Mouse (Mus musculus) liver, embryonic 15.5 days (tissue): ENCODE measurements around the gene Fyn. TPM values are rescaled to one million over a fixed set of nuclear protein-coding genes. Genes with fewer than 3 reads are reported as not detected.

Source experiments
- ATAC-seq: fragments of 200-750 bp; cut with Nextera tagmentation; 2 replicates; pipeline ENCODE4 v1.8.0; 2017; ENCODE audit warnings: moderate number of reproducible peaks, mild to moderate bottlenecking, moderate library complexity; ENCODE audit not compliant: insufficient read depth
- H3K27ac ChIP-seq: fragments of 300-500 bp; sonication (generic); replicated peaks from 2 replicates; pipeline ENCODE4 v1.5.1; 2015; ENCODE audit warnings: mild to moderate bottlenecking, inconsistent platforms
- H3K27me3 ChIP-seq: fragments of 300-500 bp; sonication (generic); 2 replicates; pipeline ENCODE4 v1.6.1; 2015; ENCODE audit warnings: mild to moderate bottlenecking, inconsistent platforms
- H3K36me3 ChIP-seq: fragments of 300-500 bp; sonication (generic); replicated peaks from 2 replicates; pipeline ENCODE4 v1.6.1; 2015; ENCODE audit warnings: moderate library complexity, mild to moderate bottlenecking, inconsistent platforms
- H3K4me1 ChIP-seq: fragments of 300-500 bp; sonication (generic); replicated peaks from 2 replicates; pipeline ENCODE4 v1.6.1; 2015; ENCODE audit warnings: inconsistent platforms
- H3K4me2 ChIP-seq: fragments of 300-500 bp; sonication (generic); 2 replicates; pipeline ENCODE4 v1.6.1; 2015; ENCODE audit warnings: moderate library complexity, mild to moderate bottlenecking, inconsistent platforms
- H3K4me3 ChIP-seq: fragments of 300-500 bp; sonication (generic); replicated peaks from 2 replicates; pipeline ENCODE4 v1.5.1; 2015; ENCODE audit warnings: mild to moderate bottlenecking, inconsistent platforms
- H3K9ac ChIP-seq: fragments of 300-500 bp; sonication (generic); 2 replicates; pipeline ENCODE4 v1.6.1; 2015; ENCODE audit warnings: moderate library complexity, mild to moderate bottlenecking, inconsistent platforms
- H3K9me3 ChIP-seq: fragments of 300-500 bp; sonication (generic); replicated peaks from 2 replicates; pipeline ENCODE4 v1.6.1; 2016; ENCODE audit warnings: inconsistent platforms
- WGBS: fragments of 180-500 bp; shearing (Covaris S2); methylation state at CpG from one replicate; pipeline ENCODE4 v1.1.7; 2015; ENCODE audit warnings: mixed read lengths; ENCODE audit not compliant: insufficient replicate concordance; 5-methylcytosine and 5-hydroxymethylcytosine counted together
- polyA plus RNA-seq: library from polyadenylated mRNA; unstranded; fragments of >200 nt; fragmentation: Nextera tagmentation; extraction: Ambion mirVana; gene quantifications from 2 replicates; pipeline ENCODE4 v1.2.1, GENCODE M21; 2015

Gene Fyn
- polyA plus RNA-seq, 1 experiment from 2014 or later, result 6.1 TPM

- no peak overlapping the region for H3K9ac ChIP-seq
- H3K36me3 ChIP-seq, result peaks cover 5% of the 10 kb centered on the region; the same call in 1 of the 2 replicates
- 73% methylated on average over 14 of the region's 14 CpGs for WGBS
- H3K4me2 ChIP-seq, result no peak overlapping the region
- H3K4me1 ChIP-seq, result no peaks in the 10 kb centered on the region
- H3K4me3 ChIP-seq, result no peak overlapping the region
- no peak overlapping the region for H3K27ac ChIP-seq
- no peak for ATAC-seq
- no peaks in the 10 kb centered on the region for H3K27me3 ChIP-seq
- H3K9me3 ChIP-seq, result no peaks in the 10 kb centered on the region
These were observed 144.1 kb downstream of the Fyn start for GRCm38 (mm10) chr10:39512631-39513314.

- no peaks in the 10 kb centered on the region for H3K4me1 ChIP-seq
- H3K36me3 ChIP-seq, result peaks cover 5% of the 10 kb centered on the region; the same call in 1 of the 2 replicates
- no peak overlapping the region for H3K4me3 ChIP-seq
- no peak overlapping the region for H3K9ac ChIP-seq
- H3K9me3 ChIP-seq, result no peaks in the 10 kb centered on the region
- 71% methylated on average over 8 of the region's 8 CpGs for WGBS
- H3K27ac ChIP-seq, result no peak overlapping the region
- no peak overlapping the region for H3K4me2 ChIP-seq
- H3K27me3 ChIP-seq, result no peaks in the 10 kb centered on the region
- no peak for ATAC-seq
These were observed 146.3 kb downstream of the Fyn start for GRCm38 (mm10) chr10:39514916-39515315.

DNA sequence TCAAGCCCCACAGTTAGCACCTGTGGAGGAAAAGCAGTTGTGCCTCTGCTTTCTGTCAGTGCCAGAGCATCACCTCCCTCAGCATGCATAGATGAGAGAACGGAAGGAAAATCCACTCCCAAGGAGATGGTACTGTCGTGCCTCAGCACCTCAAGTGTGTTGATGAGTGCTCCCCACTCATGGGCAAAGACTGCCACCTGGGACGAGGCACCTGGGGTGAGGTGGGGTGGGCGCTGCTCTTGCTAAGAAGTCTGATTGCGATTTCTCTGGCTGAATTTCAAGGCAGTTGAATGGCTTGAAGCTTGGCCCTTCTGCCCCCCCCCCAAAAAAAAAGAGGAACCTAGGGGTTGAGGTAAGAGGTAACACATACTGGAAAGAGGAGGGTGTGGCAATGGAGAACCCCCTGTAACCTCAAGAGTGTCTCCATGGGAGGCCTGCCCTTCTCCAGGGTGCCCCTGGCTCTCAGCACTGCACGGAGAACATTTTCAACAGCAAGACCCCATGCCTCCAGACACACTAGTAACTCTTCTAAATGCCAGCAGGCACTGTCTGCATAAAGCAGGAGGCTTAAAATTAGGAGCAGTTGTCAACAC lies 148.0 kb downstream of the Fyn start:
- no peak for ATAC-seq
- Histone ChIP-seq H3K36me3 (peaks cover 5% of the 10 kb centered on the region; the same call in 1 of the 2 replicates), H3K4me2 (no peak overlapping the region), H3K9me3 (no peaks in the 10 kb centered on the region), H3K9ac (no peak overlapping the region), H3K27ac (no peak overlapping the region), H3K4me1 (no peaks in the 10 kb centered on the region), H3K4me3 (no peak overlapping the region), H3K27me3 (no peaks in the 10 kb centered on the region)
- 67% methylated on average over 6 of the region's 6 CpGs for WGBS

DNA sequence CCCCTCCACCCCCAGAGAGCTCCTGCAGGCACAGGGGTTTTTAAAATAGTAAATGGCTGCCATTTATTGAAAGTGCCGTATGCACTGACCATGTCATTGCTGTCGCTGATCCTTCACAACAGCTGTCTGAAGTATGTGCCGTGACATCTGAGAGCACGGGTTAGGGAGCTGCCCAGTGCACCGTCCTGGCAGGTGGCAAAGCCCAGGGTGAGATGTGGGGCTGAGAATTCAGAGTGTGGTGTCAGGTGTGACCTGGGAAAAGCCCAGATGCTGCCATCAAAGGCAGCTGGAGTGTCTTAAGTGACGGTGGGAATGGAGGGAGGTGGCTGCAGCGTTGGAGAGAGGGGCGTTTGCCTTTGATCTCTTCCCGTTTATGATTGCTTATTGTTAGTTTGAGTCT lies 148.7 kb downstream of the Fyn start:
- 79% methylated on average over 9 of the region's 9 CpGs for WGBS
- ATAC-seq, result no peak
- no peaks in the 10 kb centered on the region for H3K4me1 ChIP-seq

GRCm38 (mm10) chr10:39518232-39518631 lies 149.6 kb downstream of the Fyn start:
- WGBS, result 60% methylated on average over 8 of the region's 8 CpGs
- ATAC-seq, result no peak
- no peak overlapping the region for H3K4me2 ChIP-seq
- H3K9ac ChIP-seq, result no peak overlapping the region
- no peak overlapping the region for H3K4me3 ChIP-seq
- peaks cover 5% of the 10 kb centered on the region; the same call in 1 of the 2 replicates for H3K36me3 ChIP-seq
- no peaks in the 10 kb centered on the region for H3K27me3 ChIP-seq
- no peaks in the 10 kb centered on the region for H3K4me1 ChIP-seq
- H3K9me3 ChIP-seq, result no peaks in the 10 kb centered on the region
- H3K27ac ChIP-seq, result no peak overlapping the region

More for the DNA sequence above, 148.7 kb downstream of the Fyn start:
- Histone ChIP-seq H3K9me3 (no peaks in the 10 kb centered on the region), H3K36me3 (peaks cover 5% of the 10 kb centered on the region; the same call in 1 of the 2 replicates), H3K27me3 (no peaks in the 10 kb centered on the region), H3K4me3 (no peak overlapping the region), H3K9ac (no peak overlapping the region), H3K4me2 (no peak overlapping the region), H3K27ac (no peak overlapping the region)

DNA sequence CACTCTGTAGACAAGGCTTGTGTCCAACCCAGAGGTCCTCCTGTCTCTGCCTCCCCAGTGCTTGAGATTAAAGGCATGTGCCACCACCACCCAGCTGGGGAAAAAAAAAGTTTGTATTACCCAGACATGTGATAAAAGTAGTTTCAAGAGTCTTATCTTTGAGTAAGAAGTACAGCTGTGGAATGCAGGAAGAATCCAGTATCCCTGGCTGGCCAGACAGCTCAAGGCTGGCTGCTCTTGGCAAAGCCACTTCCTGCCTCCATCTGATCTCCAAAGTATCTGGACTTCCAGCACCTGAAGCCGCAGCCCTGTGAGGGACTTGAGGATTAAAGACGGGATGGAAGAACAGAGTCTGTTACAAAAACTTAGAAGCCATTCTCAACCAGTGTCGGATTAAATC lies 150.2 kb downstream of the Fyn start:
- H3K27ac ChIP-seq, result no peak overlapping the region
- H3K4me3 ChIP-seq, result no peak overlapping the region
- no peaks in the 10 kb centered on the region for H3K27me3 ChIP-seq
- no peaks in the 10 kb centered on the region for H3K9me3 ChIP-seq
- no peaks in the 10 kb centered on the region for H3K4me1 ChIP-seq
- H3K9ac ChIP-seq, result no peak overlapping the region
- H3K4me2 ChIP-seq, result no peak overlapping the region
- whole genome bisulfite sequencing, result 55% methylated on average over 3 of the region's 3 CpGs
- no peak for ATAC-seq
- peaks cover 5% of the 10 kb centered on the region; the same call in 1 of the 2 replicates for H3K36me3 ChIP-seq

DNA sequence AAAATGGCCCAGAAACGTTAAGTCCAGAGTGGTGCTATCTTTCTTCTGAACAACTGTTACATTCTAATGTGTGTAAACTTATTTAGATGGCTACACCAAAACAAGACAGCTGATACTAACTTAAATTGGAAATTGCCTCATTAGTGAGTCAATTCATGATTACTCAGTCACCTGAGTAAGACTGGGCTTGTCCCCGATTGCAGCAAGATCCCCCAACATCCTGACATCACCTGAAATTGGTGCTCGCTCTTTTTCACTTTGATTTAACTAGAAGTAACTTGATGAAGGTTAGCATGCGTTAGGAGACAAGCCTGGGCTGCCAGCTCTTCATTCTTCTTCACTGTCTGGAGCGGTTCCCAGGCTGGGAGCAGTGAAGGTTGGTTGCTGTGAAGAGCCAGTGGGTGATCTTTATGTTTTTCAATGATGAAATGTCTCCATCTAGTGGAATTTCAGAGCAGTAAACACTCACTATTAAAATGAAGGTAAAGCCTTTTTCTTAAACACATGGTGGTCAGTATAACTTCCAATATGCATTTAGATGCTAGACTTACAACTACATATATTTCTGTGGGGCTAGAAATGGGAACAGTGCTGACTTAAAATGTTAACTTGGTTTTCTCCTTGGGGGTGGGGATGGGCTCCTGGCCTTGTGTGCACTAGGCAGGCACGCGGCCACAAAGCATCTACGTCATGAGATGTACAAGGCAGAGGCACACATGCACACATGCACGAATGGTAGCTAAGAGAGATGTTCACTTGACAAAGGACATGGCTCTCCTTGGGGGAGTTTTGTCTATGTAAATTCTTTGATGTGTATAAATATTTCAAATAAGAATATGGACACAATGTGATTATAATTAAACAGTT lies 151.7 kb downstream of the Fyn start:
- 64% methylated on average over 9 of the region's 9 CpGs for WGBS
- Histone ChIP-seq H3K36me3 (peaks cover 5% of the 10 kb centered on the region; the same call in 1 of the 2 replicates), H3K4me2 (no peak overlapping the region), H3K9me3 (no peaks in the 10 kb centered on the region), H3K9ac (no peak overlapping the region), H3K27me3 (no peaks in the 10 kb centered on the region), H3K4me1 (no peaks in the 10 kb centered on the region), H3K4me3 (no peak overlapping the region), H3K27ac (no peak overlapping the region)
- no peak for ATAC-seq

DNA sequence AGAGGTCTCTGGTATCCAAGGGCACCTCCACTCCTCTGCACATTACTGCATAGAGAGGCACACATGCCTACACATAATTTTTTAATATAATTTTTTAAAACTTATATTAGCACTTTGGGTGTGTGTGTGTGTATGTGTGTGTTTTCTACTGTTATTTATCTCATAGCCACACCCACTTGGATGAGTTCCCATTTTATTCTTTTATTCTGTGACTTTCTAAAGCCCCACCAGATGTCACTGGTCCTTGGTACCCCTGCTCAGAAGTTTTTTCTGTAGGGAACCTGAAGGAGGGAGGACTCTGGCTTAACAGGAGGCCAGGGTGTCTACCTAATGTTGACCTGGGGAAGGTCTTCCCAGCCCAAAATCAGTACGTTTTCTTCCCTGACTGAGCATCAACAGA lies 152.7 kb downstream of the Fyn start:
- Histone ChIP-seq H3K4me2 (no peak overlapping the region), H3K9me3 (no peaks in the 10 kb centered on the region), H3K27ac (no peak overlapping the region), H3K4me1 (no peaks in the 10 kb centered on the region), H3K4me3 (no peak overlapping the region), H3K27me3 (no peaks in the 10 kb centered on the region), H3K9ac (no peak overlapping the region), H3K36me3 (0 out of 2 replicates have a peak, but pooled peaks cover 2% of the 10 kb centered on the region)
- no peak for ATAC-seq
- 66% methylated on average over 1 of the region's 1 CpGs for WGBS

DNA sequence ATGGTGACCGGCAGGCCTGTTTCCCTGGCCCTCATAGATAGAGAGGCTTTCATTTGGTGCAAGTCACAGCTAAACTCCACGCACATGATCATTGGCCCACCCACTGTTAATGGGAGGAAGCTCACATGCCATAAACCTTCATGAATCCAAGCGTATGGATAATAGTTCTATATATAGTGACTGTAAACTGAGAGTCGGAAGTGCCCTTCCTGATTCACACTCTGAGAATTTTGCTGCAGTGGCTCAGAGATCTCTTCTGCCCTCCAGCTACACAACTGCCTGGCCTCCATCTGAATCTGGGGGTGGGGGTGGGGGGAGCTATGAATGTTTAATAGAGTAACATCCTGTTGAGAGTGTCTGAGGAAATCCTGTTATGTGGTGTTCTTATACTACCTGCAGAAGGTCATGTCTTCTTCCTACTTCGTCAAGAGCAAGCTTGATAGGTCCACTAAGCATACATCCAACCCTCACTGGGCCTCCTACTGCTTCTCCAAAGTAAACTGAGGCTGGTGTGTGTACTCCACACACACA lies 153.3 kb downstream of the Fyn start:
- Histone ChIP-seq H3K4me2 (no peak overlapping the region), H3K4me1 (no peaks in the 10 kb centered on the region), H3K27ac (no peak overlapping the region), H3K27me3 (no peaks in the 10 kb centered on the region), H3K36me3 (0 out of 2 replicates have a peak, but pooled peaks cover 7% of the 10 kb centered on the region), H3K4me3 (no peak overlapping the region), H3K9ac (no peak overlapping the region), H3K9me3 (no peaks in the 10 kb centered on the region)
- ATAC-seq, result no peak
- WGBS, result 73% methylated on average over 5 of the region's 5 CpGs

DNA sequence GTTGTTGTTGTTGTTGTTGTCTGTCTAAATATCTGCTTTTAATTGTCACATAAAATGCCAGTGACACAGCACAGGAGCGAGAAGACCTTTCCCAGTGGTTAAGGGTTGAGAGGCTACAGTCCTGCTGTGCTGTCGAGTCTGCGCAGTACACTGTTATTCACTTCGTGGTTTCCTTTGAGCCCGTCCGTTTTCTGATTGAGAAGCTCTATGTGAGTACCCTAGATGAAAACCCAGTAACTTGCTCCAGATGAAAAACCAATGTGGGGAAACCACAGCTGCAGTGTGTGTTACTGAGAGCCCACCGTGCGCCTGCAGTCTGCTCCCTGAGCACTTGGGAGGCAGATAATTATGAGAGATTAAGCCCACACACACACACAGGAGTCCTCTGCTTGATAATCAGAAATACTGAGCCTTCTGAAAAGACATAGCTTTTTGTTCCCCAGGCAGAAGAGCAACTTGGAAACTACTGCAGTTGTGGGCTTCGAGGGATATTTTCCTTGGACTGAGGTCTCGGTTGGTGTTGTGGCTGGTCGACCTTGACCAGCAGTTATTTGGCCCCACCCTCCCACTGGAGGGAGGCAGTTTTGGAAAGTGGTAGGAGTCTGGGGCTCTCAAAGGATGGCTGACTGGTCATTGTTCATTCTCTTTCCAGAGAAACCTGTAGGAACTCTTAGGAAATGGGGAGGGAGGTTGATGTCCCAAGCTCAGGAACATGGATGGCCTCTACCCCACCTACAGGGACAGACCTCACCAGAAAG lies 154.4 kb downstream of the Fyn start:
- Histone ChIP-seq H3K4me2 (no peak overlapping the region), H3K27me3 (no peaks in the 10 kb centered on the region), H3K4me1 (no peaks in the 10 kb centered on the region), H3K27ac (no peak overlapping the region), H3K36me3 (0 out of 2 replicates have a peak, but pooled peaks cover 7% of the 10 kb centered on the region), H3K9me3 (no peaks in the 10 kb centered on the region), H3K4me3 (no peak overlapping the region), H3K9ac (no peak overlapping the region)
- ATAC-seq, result no peak
- 63% methylated on average over 11 of the region's 11 CpGs for WGBS
